Mouse (Mus musculus) layer of hippocampus, postnatal 36 days (tissue): ENCODE results near the gene Umad1. TPM values are rescaled to one million over a fixed set of nuclear protein-coding genes. Genes with fewer than 3 reads are reported as not detected.
"Not testable (repeated sequence)": the region's sequence is repeated elsewhere in the genome, so short reads cannot be mapped to it uniquely, and the experiment has no call there.

Experiments used
- DNase-seq, 2 experiments: peaks; one replicate each; pipeline ENCODE4 v3.0.0; 2022
- total RNA-seq, 2 experiments: library from RNA; stranded (reverse); gene quantifications; 2 replicates each; pipeline ENCODE4 v1.2.3; 2021

Gene Umad1
- total RNA-seq, 2 experiments from 2014 or later: 30.7 to 39.7 TPM

DNA sequence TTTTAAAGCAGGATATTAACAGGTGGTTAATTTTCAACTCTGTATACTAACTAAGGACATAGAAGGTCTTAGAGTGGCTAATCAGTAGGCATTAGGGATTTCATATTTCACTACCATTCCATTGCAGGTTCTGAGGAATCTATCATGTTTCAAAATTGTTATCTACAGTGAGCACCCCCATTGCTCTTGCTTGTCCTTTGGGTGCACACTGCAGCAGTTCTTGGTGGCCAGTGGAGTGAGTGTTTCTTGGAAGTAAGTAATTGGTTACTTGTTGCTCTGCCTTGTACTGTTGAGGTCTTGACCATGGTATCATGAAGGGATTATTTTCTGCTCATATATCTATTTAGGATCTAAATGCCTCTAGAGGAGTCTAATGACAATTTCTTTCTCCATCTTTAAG lies 57.1 kb downstream of the Umad1 start:
- no peak for DNase-seq

DNA sequence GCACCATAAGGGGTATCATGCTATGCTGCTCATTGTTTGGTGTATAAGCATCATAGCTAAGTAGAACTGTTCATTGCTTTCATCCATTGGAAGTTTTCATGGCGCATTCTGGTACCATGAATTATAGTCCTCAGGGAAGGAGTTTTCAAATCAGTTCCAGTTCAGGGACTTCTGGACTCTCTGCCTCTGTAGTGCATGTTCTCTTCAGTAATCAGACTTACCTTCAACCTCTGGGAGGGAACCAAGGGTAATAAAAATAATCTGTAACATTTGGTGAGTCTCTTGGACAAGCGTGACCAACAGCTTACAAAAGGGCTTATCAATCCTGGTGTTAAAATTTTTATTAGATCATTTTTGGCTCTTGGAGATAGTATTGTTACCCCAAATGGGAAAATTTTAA lies 60.5 kb downstream of the Umad1 start:
- no peak for DNase-seq

DNA sequence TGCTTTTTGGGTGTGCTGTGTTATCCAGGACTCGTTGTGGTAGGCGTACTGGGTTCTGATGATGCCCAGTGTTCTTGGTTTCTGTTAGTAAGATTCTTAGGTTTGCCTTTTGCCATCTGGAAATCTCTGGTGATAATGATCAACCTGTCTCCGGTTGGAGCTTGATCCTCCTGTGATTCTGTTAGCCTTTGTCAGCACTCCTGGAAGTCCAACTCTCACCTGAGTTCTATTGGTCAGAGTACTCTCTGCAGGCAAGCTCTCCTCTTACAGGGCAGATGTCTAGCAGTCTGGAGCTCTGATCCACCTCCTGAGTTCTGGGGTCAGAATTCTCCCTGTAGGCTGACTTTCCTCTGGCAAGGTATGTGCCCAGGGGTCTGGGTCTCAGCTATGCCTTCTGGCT lies 72.4 kb downstream of the Umad1 start:
- DNase-seq: not testable (repeated sequence)

DNA sequence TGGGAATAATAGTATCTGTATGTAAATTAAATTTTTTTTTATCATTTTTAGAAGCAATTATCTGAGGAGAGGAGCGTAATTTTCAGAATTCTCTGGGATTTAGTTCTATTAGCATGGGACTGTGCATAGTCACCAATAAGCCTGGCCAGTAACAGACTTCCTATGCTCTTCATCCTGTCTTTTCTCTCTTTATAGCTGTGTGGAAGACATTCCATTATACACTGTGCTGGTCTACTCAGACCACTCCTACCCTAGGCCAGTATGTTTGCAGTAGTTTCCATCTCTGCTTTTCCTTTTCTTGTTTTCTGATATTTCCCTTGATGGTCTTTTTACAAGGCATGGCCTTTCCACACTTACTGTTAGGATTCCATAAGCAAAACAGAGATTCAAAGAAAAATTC lies 74.3 kb downstream of the Umad1 start:
- DNase-seq: no peak

DNA sequence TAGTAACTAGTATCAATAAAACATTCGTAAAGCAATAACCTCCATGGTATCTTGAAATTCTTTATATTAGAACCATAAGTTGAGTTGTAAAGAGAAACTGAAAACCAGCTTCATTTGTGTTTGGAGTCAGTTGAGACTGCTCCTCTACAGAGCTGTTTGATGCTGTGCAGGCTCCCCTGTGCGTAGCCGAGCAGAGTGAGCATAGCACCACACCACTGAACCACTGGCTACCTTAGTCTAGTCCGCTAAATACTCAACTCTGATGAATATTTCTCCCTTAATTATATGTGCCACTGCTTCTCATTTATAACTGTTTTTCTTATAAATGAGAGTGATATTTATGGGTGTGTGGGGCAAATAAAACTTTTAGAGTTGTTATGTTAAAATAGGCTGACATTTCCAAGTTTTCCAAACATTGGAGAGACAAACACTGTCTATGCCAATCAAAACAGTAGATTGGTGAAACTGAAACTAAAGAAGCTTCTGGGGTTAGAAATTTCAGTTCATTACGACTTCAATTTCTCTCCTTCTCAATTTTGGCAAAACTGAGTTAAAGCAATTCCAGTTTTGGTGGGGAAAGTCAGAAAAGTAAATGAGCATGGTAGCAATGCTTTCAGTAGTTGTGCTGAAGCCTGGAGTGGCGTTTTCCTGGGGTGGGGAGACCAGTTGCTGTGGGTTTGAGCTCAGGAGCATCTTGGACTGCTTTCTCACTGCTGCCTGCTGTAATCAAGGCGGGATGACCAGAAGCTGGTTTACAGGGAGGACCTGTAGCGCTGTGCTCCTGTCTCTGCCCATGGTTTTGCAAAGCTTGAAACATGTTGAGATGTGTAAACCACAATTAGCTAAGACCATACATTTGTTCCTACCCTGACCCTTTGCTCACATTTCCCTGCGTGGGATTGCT lies 77.7 kb downstream of the Umad1 start:
- DNase-seq: no peak

DNA sequence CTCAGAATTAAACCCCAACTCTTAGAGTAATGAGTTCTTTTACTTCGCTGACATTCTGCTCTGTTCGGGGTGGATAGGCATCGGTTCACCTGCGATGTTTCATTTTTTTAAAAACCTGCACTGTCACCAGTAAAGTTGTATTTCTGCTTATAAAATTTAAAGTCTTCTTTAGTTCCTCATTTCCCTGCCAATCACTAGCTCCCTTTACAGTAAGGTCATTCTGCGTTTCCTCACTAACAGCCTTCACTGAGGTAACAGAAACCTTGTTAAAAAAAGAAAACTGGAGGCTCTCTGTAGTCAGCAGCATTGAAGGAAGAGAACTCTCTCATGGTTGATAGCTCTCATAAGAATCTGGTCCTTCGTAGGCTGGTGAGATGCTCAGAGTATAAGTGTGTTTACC lies 80.4 kb downstream of the Umad1 start:
- no peak for DNase-seq

DNA sequence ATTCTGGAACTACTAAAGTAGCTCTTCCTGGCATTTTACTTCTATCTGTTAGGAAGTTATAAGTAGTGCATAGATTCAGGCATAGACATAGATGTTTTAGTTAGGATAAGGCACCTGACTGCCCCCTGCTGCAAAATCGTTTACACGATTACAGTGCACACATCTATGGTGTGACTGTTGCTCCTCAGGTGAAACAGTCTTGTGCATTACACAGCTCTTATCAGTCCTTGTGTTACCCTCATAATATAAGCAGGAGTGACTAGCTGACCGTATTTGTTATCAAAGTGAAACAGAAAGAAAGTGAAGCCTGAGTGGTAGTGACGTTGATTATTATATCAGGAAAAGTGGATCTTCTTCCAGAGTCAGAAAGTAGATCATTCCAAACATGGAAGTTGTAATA lies 84.2 kb downstream of the Umad1 start:
- no peak for DNase-seq

DNA sequence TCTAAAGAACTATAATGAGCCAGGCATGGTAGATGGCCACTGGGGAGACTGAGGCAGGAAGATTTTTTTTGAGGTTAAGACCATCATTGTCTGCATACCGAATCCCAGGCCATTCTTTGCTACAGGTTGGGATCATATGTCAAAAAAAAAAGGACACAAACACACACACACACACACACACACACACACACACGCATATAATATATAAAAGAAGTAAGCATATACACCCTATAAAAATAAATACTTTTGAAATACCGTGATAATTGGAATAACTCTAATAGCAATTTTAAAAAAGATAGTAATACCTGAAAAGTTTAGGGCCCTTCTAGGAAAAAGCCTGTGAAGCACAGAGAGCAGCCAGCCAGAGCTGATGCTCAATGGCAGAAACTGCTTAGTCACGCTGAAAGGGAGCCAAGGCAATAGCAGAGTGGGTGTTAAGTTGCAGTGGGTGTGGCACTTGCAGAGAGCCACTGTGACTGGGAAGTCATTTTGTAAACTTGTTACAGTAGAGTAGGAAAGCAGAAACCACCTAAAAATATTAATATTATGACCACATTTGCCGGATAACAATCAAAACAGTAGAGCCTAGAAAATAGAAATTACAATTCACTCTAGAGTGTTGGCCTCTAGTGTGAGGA lies 86.2 kb downstream of the Umad1 start:
- DNase-seq: peak in 1 of 2 experiments; percentile 14

DNA sequence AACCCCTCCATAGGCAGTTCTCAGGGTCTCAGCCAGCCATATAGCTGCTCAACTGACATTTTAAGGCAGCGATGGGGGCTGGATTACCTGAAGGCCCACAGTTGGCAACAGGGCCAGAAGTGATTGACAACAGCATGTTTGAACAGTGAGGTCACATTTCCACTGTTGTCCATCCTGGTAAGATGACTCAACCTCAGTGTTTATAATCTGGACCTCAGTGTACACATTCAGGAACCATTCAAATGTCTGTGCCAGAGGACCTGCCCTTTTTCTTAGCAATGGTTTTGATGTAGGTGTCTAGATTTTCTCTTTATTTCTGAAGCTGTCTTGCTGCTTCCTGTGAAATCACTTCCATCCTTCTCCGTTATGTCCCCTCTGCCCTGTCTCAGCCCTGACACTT lies 88.1 kb downstream of the Umad1 start:
- DNase-seq: no peak

DNA sequence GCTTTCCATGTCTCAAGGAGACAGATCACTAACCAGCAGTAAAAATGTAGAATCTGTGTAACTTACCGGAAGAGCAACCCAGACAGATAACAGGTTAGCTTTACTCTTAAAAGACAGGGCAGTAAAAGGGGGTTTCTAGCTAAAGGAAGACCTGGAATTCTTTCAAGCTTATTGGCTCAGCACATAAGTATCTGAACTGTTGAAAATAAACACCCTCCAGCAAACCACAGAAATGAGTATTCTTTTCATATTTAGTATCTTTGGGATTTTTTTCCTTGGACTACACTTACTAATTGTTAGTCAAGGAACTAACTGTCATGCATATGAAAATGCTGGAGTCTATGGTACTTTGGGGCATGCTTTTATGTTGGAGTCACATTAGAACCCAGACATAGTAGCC lies 89.3 kb downstream of the Umad1 start:
- DNase-seq: no peak

DNA sequence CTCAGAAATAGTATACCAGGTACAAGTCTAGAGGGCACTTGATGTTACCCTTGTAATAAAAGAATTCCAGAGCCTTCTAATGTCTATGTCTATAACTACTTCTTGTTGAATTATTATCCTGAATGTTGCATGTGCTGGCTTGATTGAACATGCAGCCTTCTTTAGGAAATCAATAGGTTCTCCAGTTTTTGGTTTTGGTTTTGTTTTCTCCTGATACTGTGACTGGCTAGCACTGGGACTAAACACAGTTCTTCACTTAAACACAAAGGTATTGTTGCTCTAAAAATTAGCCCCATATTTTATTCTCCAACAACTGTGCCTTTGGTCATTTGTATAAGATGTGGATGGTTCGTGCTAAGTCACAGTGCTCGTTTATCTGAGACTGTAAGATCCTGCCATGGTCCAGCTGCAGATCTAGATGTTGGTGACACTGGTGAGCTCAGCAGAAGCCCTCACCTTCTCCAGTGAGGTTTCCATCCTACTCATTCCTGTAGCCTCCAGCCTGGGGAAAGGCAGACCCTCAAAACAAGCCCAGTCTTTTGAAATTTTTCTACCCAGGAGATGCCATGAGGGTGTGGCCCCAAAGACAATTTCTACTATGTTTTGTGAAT lies 90.1 kb downstream of the Umad1 start:
- no peak for DNase-seq

DNA sequence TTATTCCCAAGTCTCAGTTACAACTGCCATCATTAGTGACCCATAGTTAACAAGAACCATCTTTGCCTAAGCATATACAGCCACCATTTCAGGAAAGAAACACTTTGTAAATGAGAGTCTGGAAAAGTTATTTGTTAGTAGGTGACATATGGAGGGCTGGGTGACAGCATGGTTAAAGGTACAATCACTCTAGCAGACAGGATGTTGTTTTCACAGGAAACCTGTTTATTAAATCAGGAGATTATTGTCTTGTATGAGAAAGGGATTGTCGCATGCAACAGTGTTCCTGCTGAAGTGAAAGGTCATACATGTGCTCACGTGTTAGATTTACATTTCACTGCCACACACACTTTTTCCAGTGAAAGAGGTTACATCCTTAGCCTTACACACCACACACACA lies 92.4 kb downstream of the Umad1 start:
- no peak for DNase-seq

DNA sequence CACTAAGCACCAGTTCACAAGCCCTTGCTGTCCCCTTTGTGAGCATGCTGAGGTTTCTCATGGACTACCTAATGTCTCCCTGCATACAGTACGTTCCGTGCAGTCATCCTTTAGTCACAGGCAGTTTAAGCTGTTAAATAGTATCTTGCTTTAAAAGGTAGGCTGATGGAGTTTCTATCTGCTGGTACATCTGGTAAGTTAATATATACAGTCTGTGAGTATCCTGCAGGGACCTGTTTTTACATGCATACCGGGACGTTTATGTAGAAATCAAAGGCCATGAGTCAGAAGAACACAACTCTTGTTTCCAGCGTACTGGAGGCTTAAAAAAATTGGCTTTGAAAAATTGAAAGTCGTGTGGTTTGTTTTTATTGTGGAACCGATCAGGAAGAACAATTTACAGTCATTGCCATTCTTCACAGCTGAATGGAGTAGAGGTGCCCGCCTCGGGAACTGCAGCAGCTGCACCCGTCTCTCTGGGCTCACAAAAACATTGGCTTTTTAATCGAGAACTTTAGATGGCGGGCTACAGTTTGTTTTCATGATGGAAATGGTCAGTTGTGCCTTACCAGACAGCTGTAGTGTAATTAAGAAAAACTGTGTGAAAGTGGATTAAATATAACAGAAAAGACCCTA lies 93.6 kb downstream of the Umad1 start:
- no peak for DNase-seq

DNA sequence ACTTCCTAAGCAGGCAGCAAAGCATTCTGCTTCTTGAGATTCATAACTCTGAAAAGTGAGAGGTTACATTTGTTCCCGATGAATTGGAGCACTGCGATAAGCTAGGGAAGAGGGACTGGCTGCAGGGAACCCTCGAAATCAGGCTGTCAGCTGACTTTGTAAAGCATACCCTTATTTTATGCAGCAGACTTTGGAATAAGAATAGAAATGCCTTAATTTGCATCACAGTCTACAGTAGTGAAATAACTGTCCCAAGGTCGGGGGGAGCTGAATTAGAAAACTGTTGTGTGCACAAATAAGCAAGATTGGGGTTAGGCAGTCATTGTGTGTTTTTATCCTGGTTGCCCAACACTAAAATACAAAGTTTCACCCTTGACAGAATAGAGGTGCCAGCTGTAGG lies 94.4 kb downstream of the Umad1 start:
- no peak for DNase-seq

DNA sequence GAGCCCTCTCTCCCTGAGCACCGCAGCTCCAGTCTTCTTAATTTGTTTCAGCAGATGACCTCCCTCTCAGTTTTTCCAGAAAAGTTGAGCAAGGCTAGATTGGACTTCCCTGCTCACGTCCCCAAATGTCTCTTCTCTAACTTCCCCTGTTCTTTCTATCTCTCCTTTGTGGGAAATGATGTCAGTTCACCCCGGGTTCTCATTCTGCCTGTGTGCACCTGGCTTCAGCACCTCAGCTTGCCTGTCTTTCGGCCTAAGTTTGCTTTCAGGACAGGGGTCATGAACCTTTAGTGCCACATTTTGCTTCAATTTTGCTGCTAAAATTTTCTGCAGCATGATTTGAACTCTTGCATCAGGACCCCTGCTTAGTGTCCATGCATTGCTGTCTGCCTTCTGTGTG lies 95.8 kb downstream of the Umad1 start:
- DNase-seq: no peak

DNA sequence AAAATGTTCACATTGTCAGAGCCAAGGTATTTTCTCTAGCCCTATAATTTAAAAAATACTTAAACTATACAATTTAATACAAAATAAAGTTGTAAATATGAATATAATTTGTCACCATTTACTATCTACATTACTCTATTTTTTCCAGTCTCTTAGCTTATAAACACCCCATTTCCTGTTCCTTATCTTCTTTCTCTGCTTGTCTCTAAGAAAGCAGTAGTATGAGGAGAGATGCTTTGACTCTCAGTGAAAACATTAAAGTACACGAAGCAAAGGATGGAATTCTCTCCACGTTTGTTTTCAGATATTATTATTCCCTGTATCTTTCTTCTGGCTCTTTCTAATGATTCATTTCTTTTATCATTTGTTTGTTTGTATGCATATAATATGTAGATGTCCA lies 99.1 kb downstream of the Umad1 start:
- DNase-seq: no peak

DNA sequence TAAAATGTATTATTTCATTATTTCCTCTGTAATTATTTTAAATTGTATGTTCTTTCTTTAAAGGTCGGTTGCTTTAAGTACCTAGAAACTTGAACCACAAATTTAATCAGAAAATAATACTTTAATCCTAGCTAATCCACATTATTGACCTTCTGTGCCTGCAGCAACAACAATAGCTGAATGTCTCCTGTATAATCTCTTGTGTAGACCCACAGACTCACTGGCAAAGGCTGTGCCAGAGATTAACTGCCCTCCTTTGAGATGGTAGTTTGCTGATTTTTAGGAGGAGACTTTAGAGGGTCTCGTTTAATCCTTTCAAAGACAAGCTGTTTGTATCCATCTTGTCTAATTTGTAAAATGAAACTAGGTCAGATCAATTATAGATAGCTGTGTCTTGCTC lies 99.7 kb downstream of the Umad1 start:
- no peak for DNase-seq

DNA sequence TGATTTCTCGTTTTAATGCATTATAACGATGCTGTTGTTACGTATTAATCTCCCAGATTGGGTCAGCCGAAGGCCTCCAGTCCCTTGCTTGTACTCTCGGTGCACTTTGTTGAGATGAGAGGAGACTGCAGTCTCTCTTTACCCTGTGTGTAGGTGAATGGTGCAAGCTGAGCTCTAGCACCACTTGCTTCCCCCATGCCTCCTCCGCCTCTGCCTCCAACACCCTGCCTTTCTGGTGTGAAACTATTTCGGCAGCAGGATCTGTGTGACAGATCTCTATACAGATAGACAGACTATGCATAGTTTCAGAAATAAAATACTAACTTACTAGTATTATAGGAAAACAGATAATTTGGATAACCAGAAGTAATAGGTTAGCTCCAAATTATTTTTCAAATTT lies 101.7 kb downstream of the Umad1 start:
- no peak for DNase-seq

DNA sequence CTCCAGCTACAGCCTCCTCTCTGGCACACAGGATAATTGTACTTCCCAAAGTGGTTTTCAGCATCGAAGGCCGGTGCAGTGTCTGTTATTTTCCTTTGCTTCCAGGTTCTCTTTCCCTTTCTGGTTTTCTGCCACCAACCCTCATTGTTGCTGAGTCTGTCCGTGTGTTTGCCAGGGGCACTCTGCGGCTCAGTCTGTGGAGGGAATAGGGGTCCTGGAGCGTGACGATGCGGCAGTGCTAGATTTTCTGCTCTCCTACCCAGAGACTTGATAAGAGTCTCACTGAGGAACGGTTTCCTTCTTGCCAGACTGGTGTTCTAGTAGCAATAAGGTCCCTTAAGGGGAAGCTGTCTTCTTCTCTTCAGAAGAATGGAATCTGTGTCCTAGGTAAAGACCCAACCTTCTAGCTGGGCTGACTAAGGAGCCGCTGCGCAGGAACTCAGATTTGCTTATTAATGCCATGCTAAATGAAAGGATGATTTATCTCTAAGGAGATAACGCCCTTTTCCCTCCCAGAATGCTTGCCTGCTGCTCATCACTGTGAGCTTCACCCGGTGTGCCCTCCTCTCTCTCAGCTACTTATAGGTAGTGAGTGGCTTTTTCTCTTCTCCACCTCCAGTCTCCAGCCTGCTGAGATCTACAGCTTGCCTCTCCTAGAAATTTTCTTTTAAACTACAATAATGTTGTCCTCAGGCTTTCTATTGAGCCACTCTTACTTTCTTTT lies 105.1 kb downstream of the Umad1 start:
- DNase-seq: no peak

DNA sequence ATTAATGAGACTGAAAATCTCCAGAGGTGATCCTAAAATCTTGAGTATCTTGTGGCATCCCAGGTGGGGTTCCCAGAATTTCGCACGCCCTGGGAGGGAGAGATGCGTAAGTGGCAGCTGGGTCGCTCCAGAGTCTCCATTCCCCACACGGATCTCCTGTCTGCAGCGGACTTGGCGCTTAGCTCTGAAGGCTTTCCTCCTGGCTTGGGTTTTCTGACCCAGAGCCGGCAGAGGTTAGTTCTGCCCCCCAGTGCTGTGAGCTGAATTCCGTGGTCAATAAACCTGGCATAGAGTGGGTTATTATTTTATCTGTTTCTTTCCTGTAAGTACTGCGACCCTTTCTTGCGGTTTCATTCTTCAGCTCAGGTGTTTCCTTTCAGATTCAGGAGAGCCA lies 105.7 kb downstream of the Umad1 start:
- no peak for DNase-seq

DNA sequence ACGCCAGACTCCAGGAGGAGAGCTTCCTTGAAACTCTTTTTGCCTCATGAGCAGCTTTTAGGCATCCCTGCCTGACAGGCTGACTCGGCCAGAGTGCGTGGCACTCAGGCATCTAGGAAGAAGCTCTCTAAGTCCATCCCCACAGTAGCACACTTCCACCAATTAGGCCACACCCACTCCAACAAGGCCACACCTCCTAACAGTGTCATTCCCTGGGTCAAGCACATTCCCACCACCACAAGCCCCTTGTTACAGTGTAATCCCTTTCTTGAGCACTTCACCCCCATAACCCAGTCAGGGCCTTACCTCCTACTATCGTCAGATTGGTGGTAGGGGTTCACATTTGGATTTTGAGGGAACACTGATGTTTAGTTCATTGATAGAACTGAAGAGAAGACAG lies 108.6 kb downstream of the Umad1 start:
- DNase-seq: no peak

DNA sequence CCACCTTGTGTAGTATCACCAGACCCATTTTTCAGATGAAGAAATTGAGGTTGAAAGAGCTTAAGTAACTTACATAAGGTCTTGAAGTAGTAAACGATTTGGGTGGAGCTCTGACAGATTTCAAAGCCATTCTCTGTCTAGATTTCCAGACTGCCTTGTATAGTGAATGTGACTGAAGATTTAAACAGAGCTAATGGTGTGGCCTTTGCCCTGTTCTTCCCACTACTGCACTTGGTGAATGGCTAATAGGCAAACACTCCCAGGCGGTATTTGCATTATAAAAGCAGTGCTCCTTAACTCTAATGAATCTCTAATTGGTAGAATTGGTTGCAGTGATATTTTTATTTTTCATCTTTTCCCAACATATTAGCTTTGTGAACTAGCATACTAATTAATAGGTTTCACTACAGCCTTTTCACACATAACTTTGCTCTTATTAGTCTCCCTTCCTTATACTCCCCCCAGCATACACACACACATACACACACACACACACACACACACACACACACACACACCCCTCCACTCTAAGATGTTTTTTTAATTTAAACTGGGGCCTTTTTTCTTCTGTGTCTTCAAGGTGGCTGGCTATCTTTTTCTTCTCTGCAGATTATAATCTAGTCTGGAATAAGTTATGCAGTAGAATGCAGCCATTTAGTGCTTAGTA lies 109.2 kb downstream of the Umad1 start:
- no peak for DNase-seq
